Comparison of ENCODE assay signal across 19 mouse cellular contexts in genomic region chr14:122402716-122403258, GRCm38 (mm10). TPM values are rescaled to one million over a fixed set of nuclear protein-coding genes. Genes with fewer than 3 reads are reported as not detected.
DNase-seq lines count a peak whose midpoint lies in the region; ATAC-seq and TF ChIP-seq lines count a peak whose summit lies in the region.
"Had no signal": no experiment of that assay in that cellular context is flagged by ENCODE, and none has a peak within 500 bp of the region (broad histone marks: within the 10 kb centered on the region; RNA-seq: fewer than 3 reads in every experiment).

No protein-coding gene starts in this region.

- no peak for TF ChIP-seq CTCF in brain, embryonic 14.5 days (IDR thresholded peaks at IDR 0.05; ENCODE audit: borderline replicate concordance, extremely low read depth, insufficient read depth, insufficient read length)

- H3K36me3 ChIP-seq in hindbrain, embryonic 10.5 days = 0 out of 2 replicates have a peak, but pooled peaks cover 3% of the 10 kb centered on the region
- no peaks in the 10 kb centered on the region for H3K36me3 ChIP-seq in hindbrain, embryonic 14.5 days (replicated peaks; ENCODE audit: control insufficient read depth, insufficient read depth)
- no peaks in the 10 kb centered on the region for H3K36me3 ChIP-seq in forebrain, embryonic 13.5 days (ENCODE audit: poor library complexity, severe bottlenecking)
- no peaks in the 10 kb centered on the region for H3K36me3 ChIP-seq in hindbrain, embryonic 16.5 days (ENCODE audit: control insufficient read depth, insufficient read depth, low read length)
- H3K36me3 ChIP-seq: embryonic facial prominence, embryonic 15.5 days; limb, embryonic 12.5 days; liver, embryonic 13.5 days; lung, embryonic 15.5 days had no signal

- H3K9me3 ChIP-seq in hindbrain, embryonic 10.5 days = no peaks in the 10 kb centered on the region
- H3K9me3 ChIP-seq in hindbrain, embryonic 14.5 days (ENCODE audit: control insufficient read depth, low read length) = no peaks in the 10 kb centered on the region
- no peaks in the 10 kb centered on the region for H3K9me3 ChIP-seq in forebrain, embryonic 13.5 days (replicated peaks)
- H3K9me3 ChIP-seq in hindbrain, embryonic 16.5 days (ENCODE audit: control insufficient read depth, low read length) = no peaks in the 10 kb centered on the region
- H3K9me3 ChIP-seq: embryonic facial prominence, embryonic 15.5 days; liver, embryonic 13.5 days; lung, embryonic 15.5 days had no signal

- H3K4me1 ChIP-seq in hindbrain, embryonic 10.5 days (replicated peaks) = peaks cover 78% of the 10 kb centered on the region
- H3K4me1 ChIP-seq in hindbrain, embryonic 14.5 days (replicated peaks; ENCODE audit: control insufficient read depth, insufficient read depth, low read length) = peaks cover 29% of the 10 kb centered on the region
- H3K4me1 ChIP-seq in forebrain, embryonic 13.5 days = peaks cover 42% of the 10 kb centered on the region
- H3K4me1 ChIP-seq in hindbrain, embryonic 16.5 days (ENCODE audit: control insufficient read depth, insufficient read depth, low read depth, low read length) = peaks cover 10% of the 10 kb centered on the region

- DNase-seq in hindbrain, embryonic 10.5 days (ENCODE audit: low spot score) = peak; percentile 54
- DNase-seq in hindbrain, embryonic 14.5 days (ENCODE audit: low spot score) = no peak
- DNase-seq in brain, embryonic 14.5 days (ENCODE audit: low read depth) = peak; percentile 82
- DNase-seq in kidney, postnatal 25 days = no peak
- DNase-seq in heart, adult 18-20 months = no peak
- no peak for DNase-seq in ovary, postnatal 10 days (ENCODE audit: low spot score)
- DNase-seq: adrenal gland, postnatal 10 days; cerebellum, adult 18-20 months; kidney, adult 9 months; liver, embryonic 13.5 days had no signal

- no peak overlapping the region for H3K4me2 ChIP-seq in hindbrain, embryonic 14.5 days (replicated peaks)
- peak overlapping the region; percentile 17; the same call in 1 of the 2 replicates for H3K4me2 ChIP-seq in forebrain, embryonic 13.5 days
- 0 out of 2 replicates have a peak overlapping the region, but pooled peaks have one; percentile 2 for H3K4me2 ChIP-seq in hindbrain, embryonic 16.5 days (ENCODE audit: low read length)
- H3K4me2 ChIP-seq: embryonic facial prominence, embryonic 15.5 days; limb, embryonic 12.5 days; liver, embryonic 13.5 days; lung, embryonic 15.5 days had no signal

- WGBS in hindbrain, embryonic 10.5 days = 12% methylated on average over 12 of the region's 12 CpGs
- WGBS in hindbrain, embryonic 14.5 days = 17% methylated on average over 12 of the region's 12 CpGs
- WGBS in forebrain, embryonic 13.5 days = 3% methylated on average over 12 of the region's 12 CpGs
- 24% methylated on average over 12 of the region's 12 CpGs for WGBS in hindbrain, embryonic 16.5 days

- H3K27me3 ChIP-seq in hindbrain, embryonic 10.5 days (ENCODE audit: insufficient read depth, poor library complexity, severe bottlenecking) = peaks cover 89% of the 10 kb centered on the region
- H3K27me3 ChIP-seq in hindbrain, embryonic 14.5 days (ENCODE audit: control insufficient read depth, insufficient read depth, low read length) = peaks cover 64% of the 10 kb centered on the region
- H3K27me3 ChIP-seq in forebrain, embryonic 13.5 days = peaks cover 70% of the 10 kb centered on the region
- H3K27me3 ChIP-seq in hindbrain, embryonic 16.5 days (replicated peaks; ENCODE audit: control insufficient read depth, insufficient read depth, low read length) = peaks cover 27% of the 10 kb centered on the region

- peak overlapping the region; percentile 20 for H3K4me3 ChIP-seq in hindbrain, embryonic 10.5 days
- H3K4me3 ChIP-seq in hindbrain, embryonic 14.5 days (replicated peaks; ENCODE audit: low read length) = no peak overlapping the region
- no peak overlapping the region for H3K4me3 ChIP-seq in forebrain, embryonic 13.5 days
- H3K4me3 ChIP-seq in hindbrain, embryonic 16.5 days (ENCODE audit: low read length) = no peak overlapping the region
- H3K4me3 ChIP-seq: embryonic facial prominence, embryonic 15.5 days; limb, embryonic 12.5 days; liver, embryonic 13.5 days; lung, embryonic 15.5 days had no signal

- peak overlapping the region; percentile 95 for H3K27ac ChIP-seq in hindbrain, embryonic 10.5 days
- no peak overlapping the region for H3K27ac ChIP-seq in hindbrain, embryonic 14.5 days
- no peak overlapping the region for H3K27ac ChIP-seq in forebrain, embryonic 13.5 days
- peak overlapping the region; percentile 5; the same call in 1 of the 2 replicates for H3K27ac ChIP-seq in hindbrain, embryonic 16.5 days (ENCODE audit: low read depth, low read length)
- H3K27ac ChIP-seq: embryonic facial prominence, embryonic 15.5 days; limb, embryonic 12.5 days; liver, embryonic 13.5 days; lung, embryonic 15.5 days; stomach, postnatal 0 days had no signal

- no peak overlapping the region for H3K9ac ChIP-seq in hindbrain, embryonic 14.5 days
- no peak overlapping the region for H3K9ac ChIP-seq in forebrain, embryonic 13.5 days
- H3K9ac ChIP-seq in hindbrain, embryonic 16.5 days (ENCODE audit: low read depth, low read length) = no peak overlapping the region
- H3K9ac ChIP-seq: embryonic facial prominence, embryonic 15.5 days; limb, embryonic 12.5 days; liver, embryonic 13.5 days; lung, embryonic 15.5 days had no signal

- TF ChIP-seq POLR2A in brain, embryonic 14.5 days (IDR thresholded peaks at IDR 0.05; ENCODE audit: borderline replicate concordance, extremely low read depth, insufficient read depth, insufficient read length, poor library complexity, severe bottlenecking) = no peak

- ATAC-seq in hindbrain, embryonic 14.5 days (ENCODE audit: low FRiP score) = no peak
- ATAC-seq in forebrain, embryonic 13.5 days = peak; percentile 28; the same call in 1 of the 2 replicates
- ATAC-seq in hindbrain, embryonic 16.5 days = no peak

RNA-seq across cellular contexts. Expression of gene Gm5089, which starts 48.1 kb away (rescaled TPM):
- 1.9 and 2.4 TPM in 2 replicates for polyA plus RNA-seq in hindbrain, embryonic 10.5 days (2016; fragmentation: Nextera tagmentation; extraction: Ambion mirVana)
- polyA plus RNA-seq in hindbrain, embryonic 14.5 days (2014; fragmentation: Nextera tagmentation; extraction: Ambion mirVana) = 0.50 and 1.2 TPM in 2 replicates
- 0.16 and 0.52 TPM in 2 replicates for polyA plus RNA-seq in brain, embryonic 14.5 days (2012; rRNA removed)
- polyA plus RNA-seq in forebrain, embryonic 13.5 days (2015; fragmentation: Nextera tagmentation; extraction: Ambion mirVana) = 1.6 and 2.1 TPM in 2 replicates
- polyA plus RNA-seq in hindbrain, embryonic 16.5 days (2015; fragmentation: Nextera tagmentation; extraction: Ambion mirVana) = 1.8 and 2.1 TPM in 2 replicates
- not detected for total RNA-seq in heart, adult 18-20 months (2021)
- total RNA-seq: adrenal gland, postnatal 10 days; gastrocnemius, adult 8-10 months; heart, adult 8-10 months had no signal
- polyA plus RNA-seq: heart, postnatal 0 days; liver, embryonic 13.5 days; lung, embryonic 15.5 days; stomach, postnatal 0 days had no signal

Comparison
In these comparisons a context has a peak if more than half of its experiments do, and no peak if none do; other contexts are left out.
1. DNase-seq: peak in hindbrain, embryonic 10.5 days (single experiment) and brain, embryonic 14.5 days (single experiment); none in hindbrain, embryonic 14.5 days (single experiment), kidney, postnatal 25 days (0 of 2), heart, adult 18-20 months (0 of 2) and ovary, postnatal 10 days (single experiment).
2. H3K27ac ChIP-seq: peak in hindbrain, embryonic 10.5 days (single experiment) and hindbrain, embryonic 16.5 days (single experiment); none in hindbrain, embryonic 14.5 days (single experiment) and forebrain, embryonic 13.5 days (single experiment).